Mouse (Mus musculus) lung, adult 2 months (tissue): Measurements from ENCODE around the gene Mab21l3. TPM values are rescaled to one million over a fixed set of nuclear protein-coding genes. Genes with fewer than 3 reads are reported as not detected.

ENCODE experiments used
- DNase-seq: peaks from one replicate; pipeline ENCODE4 v3.0.0; 2022
- H3K4me1 ChIP-seq: fragments of 200-500 bp; 2 replicates; pipeline ENCODE4 v1.6.1; 2011; ENCODE audit warnings: low read length; ENCODE audit not compliant: control insufficient read depth, insufficient read depth
- H3K4me3 ChIP-seq: fragments of 200-500 bp; replicated peaks from 2 replicates; pipeline ENCODE3; 2011; ENCODE audit warnings: low read depth, mild to moderate bottlenecking, control low read depth, low read length; ENCODE audit errors: extremely low read depth
- CTCF ChIP-seq: fragments of 200-500 bp; IDR thresholded peaks from 2 replicates; pipeline ENCODE4 v1.5.1; 2011; ENCODE audit warnings: mild to moderate bottlenecking, low read length, control low read depth; ENCODE audit not compliant: insufficient read depth
- POLR2A ChIP-seq: fragments of 200-500 bp; IDR thresholded peaks from 2 replicates; pipeline ENCODE4 v1.6.1; 2011; ENCODE audit warnings: low read depth, mild to moderate bottlenecking, control low read depth, low read length, borderline replicate concordance; ENCODE audit errors: extremely low read depth
- WGBS: fragments of 180-500 bp; shearing (Covaris S2); methylation state at CpG from one replicate; pipeline ENCODE4 v1.1.7; 2018; 5-methylcytosine and 5-hydroxymethylcytosine counted together
- polyA plus RNA-seq: library from polyadenylated mRNA; depleted of rRNA; stranded (reverse); fragments of >200 nt; gene quantifications from 2 replicates; pipeline ENCODE4 v1.2.3, GENCODE M21; 2012

The Mab21l3 gene
- polyA plus RNA-seq, 1 experiment = 0.53 TPM

DNA sequence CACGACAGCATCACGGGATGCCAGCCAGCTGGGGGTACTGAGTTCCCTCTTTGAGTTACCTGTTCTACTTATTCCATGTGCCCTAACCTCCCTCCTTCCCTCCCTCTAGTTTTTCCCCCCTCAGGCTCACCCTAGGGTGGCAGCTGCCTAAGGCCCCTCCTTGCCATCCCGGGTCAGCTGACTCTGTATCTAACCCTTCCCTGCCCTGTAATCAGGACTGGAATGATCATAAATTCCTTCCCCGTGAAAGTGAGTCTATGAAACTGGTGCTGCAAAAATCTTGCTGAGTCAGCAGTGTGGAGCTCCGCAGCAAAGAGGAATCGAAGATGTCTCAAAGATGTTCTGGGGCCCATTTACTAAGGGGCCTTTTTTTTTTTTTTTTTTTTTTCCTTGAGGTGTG, 2.6 kb upstream of the Mab21l3 start:
- WGBS = 68% methylated on average over 6 of the region's 6 CpGs
- Histone ChIP-seq H3K4me3 (no peak overlapping the region), H3K4me1 (no peaks in the 10 kb centered on the region)
- TF ChIP-seq POLR2A (no peak), CTCF (no peak)
- DNase-seq = no peak

DNA sequence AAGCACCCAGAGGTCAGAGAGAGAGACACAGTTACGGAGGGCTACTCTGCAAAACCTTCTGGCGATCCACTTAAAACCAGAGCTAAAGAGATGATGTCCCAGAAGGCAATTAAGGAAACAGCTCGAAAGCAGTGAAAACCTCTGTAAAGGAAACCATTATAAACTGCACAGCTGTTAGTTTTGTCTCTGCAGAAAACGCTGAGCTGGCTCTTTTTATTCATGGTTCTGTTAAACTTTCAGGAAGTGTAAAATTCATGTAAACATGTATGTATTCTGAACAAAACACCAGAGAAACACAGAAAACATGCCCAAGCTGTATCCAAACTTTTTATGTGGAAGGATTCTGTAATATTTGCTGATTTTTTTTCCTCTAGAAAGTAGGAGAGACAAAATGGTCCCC, 2.7 kb downstream of the Mab21l3 start:
- TF ChIP-seq CTCF (no peak), POLR2A (no peak)
- no peak overlapping the region for H3K4me3 ChIP-seq
- DNase-seq = no peak
- WGBS = 76% methylated on average over 4 of the region's 4 CpGs
- no peaks in the 10 kb centered on the region for H3K4me1 ChIP-seq

DNA sequence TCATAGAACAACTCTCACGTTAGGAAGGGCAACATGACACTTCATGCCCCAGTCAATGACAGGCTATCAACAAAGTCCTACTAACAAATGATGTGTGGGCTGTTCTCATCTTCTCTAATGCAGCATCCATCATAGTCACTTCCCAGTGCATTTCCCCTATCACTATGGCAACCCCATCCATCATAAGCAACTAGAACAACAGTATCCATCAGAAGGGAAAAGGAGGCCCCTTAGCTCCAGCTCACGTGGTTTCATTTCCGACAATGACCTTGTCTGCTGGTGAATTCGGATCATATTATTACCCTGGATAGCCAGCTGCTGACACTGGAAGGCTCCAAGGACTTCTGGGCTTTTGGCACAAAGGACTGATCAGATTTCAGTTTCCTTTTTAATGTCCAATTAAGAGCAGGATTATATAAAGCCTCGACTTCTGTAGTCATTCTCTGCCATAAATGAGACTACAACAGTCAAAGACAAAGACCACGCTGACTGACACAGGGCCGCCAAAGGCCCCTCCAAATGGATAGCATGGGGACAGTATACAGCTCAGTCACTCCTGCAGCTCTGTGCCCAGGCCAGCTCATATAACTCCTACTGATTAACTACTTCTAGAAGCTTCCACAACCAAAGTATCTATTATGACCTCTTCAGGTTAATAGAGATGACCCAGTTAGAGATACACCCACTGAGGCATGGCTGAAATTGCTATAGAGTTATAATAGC, 6.2 kb downstream of the Mab21l3 start:
- 72% methylated on average over 7 of the region's 7 CpGs for WGBS
- TF ChIP-seq POLR2A (no peak), CTCF (no peak)
- Histone ChIP-seq H3K4me3 (no peak overlapping the region), H3K4me1 (no peaks in the 10 kb centered on the region)
- no peak for DNase-seq

DNA sequence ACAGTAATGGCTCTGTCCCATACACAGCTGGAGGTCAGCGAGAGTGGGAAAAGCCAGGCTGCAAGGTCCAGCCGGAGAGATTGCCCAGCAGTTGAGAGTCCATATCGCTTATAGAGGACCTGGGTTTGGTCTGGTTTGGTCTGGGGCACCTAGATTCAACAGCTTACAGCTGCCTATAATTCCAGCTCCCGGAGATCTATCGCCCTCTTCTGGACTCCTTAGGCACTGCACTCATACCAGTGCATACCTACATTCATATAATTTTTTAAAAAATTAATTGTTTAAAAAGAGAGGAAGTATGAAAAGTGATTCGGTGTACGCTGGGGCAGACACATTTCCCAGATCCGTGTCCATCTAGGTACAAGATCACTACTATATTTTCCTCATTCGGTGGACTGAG, 9.4 kb downstream of the Mab21l3 start:
- 87% methylated on average over 9 of the region's 9 CpGs for WGBS
- TF ChIP-seq CTCF = no peak
- no peak for TF ChIP-seq POLR2A
- Histone ChIP-seq H3K4me3 (no peak overlapping the region), H3K4me1 (no peaks in the 10 kb centered on the region; the same call in 1 of the 2 replicates)
- no peak for DNase-seq

DNA sequence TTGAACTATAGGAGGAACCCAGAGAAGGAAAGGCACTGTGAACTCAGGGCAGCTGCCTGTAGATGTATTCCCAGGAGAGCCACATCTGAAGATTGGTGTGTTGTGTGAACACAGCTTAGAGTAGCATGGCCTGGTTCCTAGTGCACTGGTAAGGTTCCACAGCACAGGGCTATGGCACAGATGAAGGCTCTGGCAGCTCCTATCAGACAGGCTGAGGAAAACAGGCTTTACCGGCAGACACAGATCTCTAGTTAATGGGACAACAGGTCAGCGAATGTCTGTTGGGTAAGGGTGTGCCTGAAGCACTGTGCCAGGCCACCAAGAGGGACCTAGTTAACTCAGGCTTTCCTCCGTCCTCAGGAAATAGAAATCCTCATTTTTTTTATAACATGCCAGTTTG, 11.8 kb downstream of the Mab21l3 start:
- TF ChIP-seq POLR2A (no peak), CTCF (no peak)
- Histone ChIP-seq H3K4me3 (no peak overlapping the region), H3K4me1 (no peaks in the 10 kb centered on the region; the same call in 1 of the 2 replicates)
- no peak for DNase-seq
- 85% methylated on average over 3 of the region's 3 CpGs for WGBS

DNA sequence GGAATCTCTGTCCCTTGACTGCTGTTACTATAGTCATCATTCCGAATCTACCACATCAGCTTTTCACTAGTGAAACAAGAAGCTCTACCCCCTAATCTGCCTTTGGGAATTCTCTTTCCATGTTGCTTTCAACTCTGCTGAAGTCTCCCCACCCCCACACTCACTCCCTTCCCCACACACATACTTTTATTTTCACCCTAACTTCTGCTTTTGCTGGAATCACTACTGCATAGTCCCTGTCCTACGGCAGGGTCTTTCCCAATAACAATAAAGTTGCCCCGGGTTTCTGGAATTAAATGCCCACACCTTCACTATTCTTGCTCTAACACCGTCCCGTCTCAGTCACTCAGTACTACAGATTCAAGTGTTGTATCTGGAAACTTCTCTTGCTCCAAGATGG, 12.2 kb downstream of the Mab21l3 start:
- WGBS = 60% methylated on average over 5 of the region's 5 CpGs
- TF ChIP-seq POLR2A (no peak), CTCF (no peak)
- no peak for DNase-seq
- Histone ChIP-seq H3K4me3 (no peak overlapping the region), H3K4me1 (no peaks in the 10 kb centered on the region; the same call in 1 of the 2 replicates)

DNA sequence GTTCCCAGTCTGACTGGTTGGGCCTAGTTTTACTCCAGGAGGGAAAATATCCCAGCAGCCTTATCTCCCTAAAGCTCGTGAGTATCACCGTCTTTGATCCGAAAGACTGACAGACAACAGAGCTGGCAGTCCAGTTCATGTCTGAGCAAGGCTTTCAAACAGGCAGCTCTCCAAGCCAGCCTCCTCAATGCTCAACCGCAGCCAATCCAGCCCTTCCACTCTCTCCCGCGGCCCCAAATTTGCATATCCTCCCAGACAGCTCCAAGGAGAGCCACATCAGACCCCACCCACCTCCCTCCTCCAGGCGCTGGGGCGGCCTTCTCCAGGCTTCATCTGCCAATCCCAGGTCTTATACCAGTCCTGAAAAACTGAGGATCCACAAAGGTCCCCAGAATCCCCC, 12.7 kb downstream of the Mab21l3 start:
- WGBS = 5% methylated on average over 8 of the region's 8 CpGs
- Histone ChIP-seq H3K4me1 (no peaks in the 10 kb centered on the region; the same call in 1 of the 2 replicates), H3K4me3 (no peak overlapping the region)
- DNase-seq = peak; percentile 68
- no peak for TF ChIP-seq POLR2A
- TF ChIP-seq CTCF = no peak

DNA sequence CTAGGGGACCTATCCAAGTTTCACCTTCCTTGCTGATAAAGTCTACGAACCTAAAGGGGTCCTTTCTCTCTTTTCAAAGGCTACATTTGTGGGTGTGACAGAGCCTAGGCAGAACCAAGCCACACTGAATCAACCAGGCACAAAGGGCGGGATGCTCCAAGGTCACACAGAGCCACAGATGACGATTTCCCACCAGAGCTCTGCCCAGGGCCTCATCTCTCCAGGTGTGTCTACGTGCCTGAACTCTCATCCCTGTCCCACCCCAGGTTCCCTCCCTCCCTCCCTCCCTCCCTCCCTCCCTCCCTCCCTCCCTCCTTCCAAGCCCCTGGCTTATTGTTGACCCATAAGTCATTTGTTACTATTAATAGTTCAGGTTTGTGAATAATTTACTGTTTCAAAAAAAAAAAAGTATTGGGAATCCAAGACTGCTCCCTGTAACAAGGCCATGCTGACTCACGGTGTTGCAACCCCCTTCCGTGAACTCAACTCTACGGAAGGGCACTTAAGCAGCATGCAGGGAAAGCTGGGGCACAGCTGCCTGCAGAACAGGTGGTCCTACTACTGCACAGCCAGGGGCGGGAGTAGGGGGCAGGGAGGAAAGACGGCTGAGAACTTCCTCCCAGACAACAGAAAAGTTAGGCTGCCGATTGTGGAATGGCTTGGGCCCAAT, 17.4 kb downstream of the Mab21l3 start:
- no peak overlapping the region for H3K4me3 ChIP-seq
- peak; percentile 35 for DNase-seq
- 41% methylated on average over 10 of the region's 10 CpGs for WGBS
- H3K4me1 ChIP-seq = no peaks in the 10 kb centered on the region; the same call in 1 of the 2 replicates
- TF ChIP-seq CTCF = no peak

DNA sequence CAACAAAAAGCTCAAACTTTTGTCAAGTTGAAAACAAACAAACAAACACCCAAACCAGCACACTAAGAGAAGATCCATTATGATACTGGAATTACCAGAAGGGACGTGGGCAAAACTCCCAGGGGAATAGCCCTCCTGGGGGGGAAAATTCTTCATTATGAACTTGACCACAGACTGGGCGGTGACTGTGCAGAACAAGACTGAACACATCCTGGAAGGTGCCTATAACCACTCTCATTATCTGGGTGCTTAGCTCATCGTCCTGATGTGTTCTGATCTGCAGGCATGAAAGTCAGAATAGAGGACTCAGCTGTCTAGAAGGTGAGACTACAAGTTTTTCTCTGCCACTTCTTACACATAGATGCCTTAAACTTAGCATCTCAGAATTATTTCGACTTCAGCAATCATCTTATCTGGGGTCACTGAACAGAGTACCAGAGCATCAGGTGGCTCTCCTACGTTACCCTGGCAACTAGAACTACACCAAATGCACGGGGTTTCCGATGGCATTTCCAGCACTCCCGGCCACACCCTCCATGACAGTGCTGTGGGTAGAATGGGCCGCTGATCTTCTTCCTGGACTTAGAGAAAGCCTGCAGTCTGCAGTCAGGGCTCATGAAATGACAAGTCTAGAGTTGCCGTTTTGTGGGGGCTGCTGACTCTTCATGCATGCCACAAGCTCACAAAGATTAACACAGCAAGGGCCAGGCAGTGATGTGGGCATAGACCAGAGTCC, 18.7 kb downstream of the Mab21l3 start:
- TF ChIP-seq POLR2A (no peak), CTCF (no peak)
- no peak for DNase-seq
- 75% methylated on average over 10 of the region's 10 CpGs for WGBS
- Histone ChIP-seq H3K4me3 (no peak overlapping the region), H3K4me1 (no peaks in the 10 kb centered on the region)

DNA sequence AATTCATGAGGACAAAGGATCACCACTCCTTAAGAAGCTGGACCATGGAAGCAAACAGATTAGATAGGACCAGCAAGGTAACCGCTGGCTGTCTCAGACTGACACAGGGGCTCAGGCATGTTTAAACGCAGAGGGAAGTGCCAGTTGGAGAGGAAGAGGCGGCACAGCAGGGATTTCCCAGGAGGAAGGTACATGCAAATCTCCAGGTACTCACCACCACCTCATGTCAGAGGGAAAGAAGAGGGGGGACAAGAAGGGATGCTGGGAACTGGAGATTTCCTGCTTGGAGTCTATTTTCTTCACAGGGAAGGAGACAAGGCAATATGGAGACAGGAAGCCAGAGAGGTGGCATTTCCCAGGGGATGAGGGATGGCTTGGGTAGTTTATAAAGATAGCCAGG, 20.2 kb downstream of the Mab21l3 start:
- Histone ChIP-seq H3K4me3 (no peak overlapping the region), H3K4me1 (no peaks in the 10 kb centered on the region)
- TF ChIP-seq POLR2A (no peak), CTCF (no peak)
- WGBS = 50% methylated on average over 3 of the region's 3 CpGs
- DNase-seq = no peak
